ENCODE assay signal across 10 mouse cellular contexts in genomic region chr4:57860204-57860611, GRCm38 (mm10). TPM values are rescaled to one million over a fixed set of nuclear protein-coding genes. Genes with fewer than 3 reads are reported as not detected.
DNase-seq lines count a peak whose midpoint lies in the region; ATAC-seq and TF ChIP-seq lines count a peak whose summit lies in the region.
"Had no signal": no experiment of that assay in that cellular context is flagged by ENCODE, and none has a peak within 500 bp of the region (broad histone marks: within the 10 kb centered on the region; RNA-seq: fewer than 3 reads in every experiment).

No protein-coding gene starts in this region.

- no peak overlapping the region for H3K9ac ChIP-seq in heart, embryonic 12.5 days
- H3K9ac ChIP-seq: embryonic facial prominence, embryonic 15.5 days; liver, embryonic 15.5 days had no signal

- no peaks in the 10 kb centered on the region for H3K27me3 ChIP-seq in heart, embryonic 12.5 days (replicated peaks)
- H3K27me3 ChIP-seq: embryonic facial prominence, embryonic 15.5 days; liver, embryonic 15.5 days had no signal

- H3K4me2 ChIP-seq in heart, embryonic 12.5 days, result no peak overlapping the region
- H3K4me2 ChIP-seq: embryonic facial prominence, embryonic 15.5 days; liver, embryonic 15.5 days had no signal

- no peak for TF ChIP-seq CTCF in embryonic fibroblast, embryonic 13.5 days (IDR thresholded peaks at IDR 0.05; ENCODE audit: borderline replicate concordance, insufficient read depth, low read length)

- no peak overlapping the region for H3K4me3 ChIP-seq in heart, embryonic 12.5 days
- H3K4me3 ChIP-seq in embryonic fibroblast, embryonic 13.5 days (ENCODE audit: insufficient read depth, low read length), result no peak overlapping the region
- H3K4me3 ChIP-seq: embryonic facial prominence, embryonic 15.5 days; liver, embryonic 15.5 days had no signal

- peak; percentile 79 to 91 for DNase-seq in heart, adult 18-20 months
- DNase-seq in heart, postnatal 25 days (ENCODE audit: low spot score), result peak; percentile 68
- peak; percentile 69 for DNase-seq in lung, postnatal 10 days
- DNase-seq in cerebellum, adult 18-20 months, result no peak
- DNase-seq in Muller cell, postnatal 12 days (ENCODE audit: inconsistent ontology term), result no peak

- no peak for ATAC-seq in heart, embryonic 12.5 days (ENCODE audit: insufficient number of reproducible peaks, low FRiP score)
- no peak for ATAC-seq in megakaryocyte progenitor cell, adult 5-6 weeks (replicated peaks; ENCODE audit: poor library complexity)

- H3K4me1 ChIP-seq in heart, embryonic 12.5 days (replicated peaks), result peaks cover 35% of the 10 kb centered on the region
- peaks cover 22% of the 10 kb centered on the region for H3K4me1 ChIP-seq in embryonic fibroblast, embryonic 13.5 days (ENCODE audit: control insufficient read depth, insufficient read depth, low read length)
- H3K4me1 ChIP-seq: liver, embryonic 15.5 days had no signal

- WGBS in heart, embryonic 12.5 days, result 79% methylated on average over 6 of the region's 6 CpGs

- H3K9me3 ChIP-seq in heart, embryonic 12.5 days (replicated peaks), result no peaks in the 10 kb centered on the region
- H3K9me3 ChIP-seq: embryonic facial prominence, embryonic 15.5 days; liver, embryonic 15.5 days had no signal

- peaks cover 55% of the 10 kb centered on the region for H3K36me3 ChIP-seq in heart, embryonic 12.5 days
- H3K36me3 ChIP-seq: liver, embryonic 15.5 days had no signal

- TF ChIP-seq POLR2A in embryonic fibroblast, embryonic 13.5 days (IDR thresholded peaks at IDR 0.05; ENCODE audit: low read depth, low read length), result no peak

- no peak overlapping the region for H3K27ac ChIP-seq in heart, embryonic 12.5 days (ENCODE audit: poor library complexity, severe bottlenecking)
- H3K27ac ChIP-seq in embryonic fibroblast, embryonic 13.5 days (ENCODE audit: insufficient read depth, low read length), result 0 out of 2 replicates have a peak overlapping the region, but pooled peaks have one; percentile 19
- H3K27ac ChIP-seq: embryonic facial prominence, embryonic 15.5 days; liver, embryonic 15.5 days had no signal

- intact Hi-C loops in heart, postnatal 25 days (cut with DNase I), result loop anchor here (2.0 kb wide), 1 partner anchor 13 kb away; no protein-coding TSS in a partner anchor

RNA-seq across cellular contexts. Expression of gene D630039A03Rik, which starts 55.9 kb away (rescaled TPM):
- total RNA-seq in heart, adult 18-20 months (2021), result under 1 TPM; 0.17 to 0.23 TPM
- polyA plus RNA-seq in heart, embryonic 12.5 days (2016; fragmentation: Nextera tagmentation; extraction: Ambion mirVana), result 0.05 and 0.06 TPM in 2 replicates
- not detected in 2 replicates for polyA plus RNA-seq in embryonic fibroblast, embryonic 13.5 days (2011; ENCODE audit: insufficient read length, low read depth, missing spikeins)
- under 1 TPM; 0.26 to 0.28 TPM for total RNA-seq in heart, postnatal 25 days (2021)
- not detected in 2 replicates for total RNA-seq in megakaryocyte progenitor cell, adult 5-6 weeks (2015)
- 0.34 TPM in 1 of 2 replicates, not detected in the other for total RNA-seq in megakaryocyte progenitor cell, adult 5-6 weeks (2017)

Comparison
In these comparisons a context has a peak if more than half of its experiments do, and no peak if none do; other contexts are left out.
1. DNase-seq: peak in heart, adult 18-20 months (2 of 2), heart, postnatal 25 days (single experiment) and lung, postnatal 10 days (single experiment); none in cerebellum, adult 18-20 months (0 of 2) and Muller cell, postnatal 12 days (single experiment).